In the genomic region with DNA sequence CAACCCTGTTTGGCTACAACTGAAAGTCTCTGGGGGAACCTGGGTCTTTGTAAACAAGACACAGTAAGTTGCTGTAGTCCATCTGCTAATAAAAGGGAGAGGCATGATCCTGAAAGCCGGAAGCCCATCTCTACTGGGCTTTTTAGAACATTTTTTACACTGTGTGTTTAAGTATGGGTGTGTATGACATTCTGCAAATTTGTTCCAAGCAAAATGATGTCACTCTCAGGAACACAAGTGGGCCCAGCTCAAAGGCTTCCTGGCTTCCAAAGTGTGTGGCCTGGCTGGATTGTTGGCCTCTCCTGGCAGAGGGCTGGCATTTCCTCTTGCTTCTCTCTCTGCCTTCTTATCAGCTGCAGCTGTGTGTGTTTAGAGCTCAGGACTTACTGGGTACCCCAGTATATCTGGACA, we compare ENCODE assay signal across 1 mouse cellular context.
A peak's percentile ranks its signal among the peaks of the same experiment; 100 is the strongest.
TF ChIP-seq lines count a peak whose summit lies in the region.

No protein-coding gene starts in this region.

TF ChIP-seq in myocyte, 11 proteins besides CTCF, POLR2A, EP300 and RAD21 (continued from another document):
- TF ChIP-seq MYOD1 (IDR thresholded peaks at IDR 0.05; ENCODE audit: control insufficient read depth in 1 of 3, insufficient read length in 2 of 3, low read depth in 2 of 3) (peak in 2 of 3 experiments; percentile 21 to 30), POLR2AphosphoS2 (IDR thresholded peaks at IDR 0.05; ENCODE audit: insufficient read length, low read depth) (no peak)
TF ChIP-seq in myocyte: peak in this region for 2.
